Mouse (Mus musculus): Measurements from ENCODE around the gene Dyrk3. TPM values are rescaled to one million over a fixed set of nuclear protein-coding genes. Genes with fewer than 3 reads are reported as not detected.

The Dyrk3 gene
- polyA plus RNA-seq, 1 experiment from 2014 or later = 11.7 TPM

GRCm38 (mm10) chr1:131096132-131096695 lies 41.9 kb downstream of the Dyrk3 start:
- no peak for TF ChIP-seq CTCF (IDR thresholded peaks at IDR 0.05)
- in situ Hi-C loops (cut with MboI; ENCODE audit: low pct_unique_long_range_greater_than_20kb) = loop anchor here (5.0 kb wide), 1 partner anchor 34 kb away; no protein-coding TSS in a partner anchor
- POLR2A ChIA-PET = interaction anchor here (0.8 kb wide), 1 partner anchor 20 kb away, joined by 5 read pairs; no protein-coding TSS in a partner anchor
- ATAC-seq = no peak
- CTCF ChIA-PET = interaction anchor here (2.0 kb wide), 1 partner anchor 20 kb away, joined by 9 read pairs; no protein-coding TSS in a partner anchor
- no peak for DNase-seq (ENCODE audit: low read depth, low spot score)
- H3K27me3 ChIP-seq = no peaks in the 10 kb centered on the region

- POLR2A ChIA-PET = interaction anchor here (0.8 kb wide), 1 partner anchor 20 kb away, joined by 5 read pairs; no protein-coding TSS in a partner anchor
- in situ Hi-C loops (cut with MboI; ENCODE audit: low pct_unique_long_range_greater_than_20kb) = loop anchor here (5.0 kb wide), 1 partner anchor 33 kb away; no protein-coding TSS in a partner anchor
- no peak for DNase-seq (ENCODE audit: low read depth, low spot score)
- no peak for ATAC-seq
- H3K27me3 ChIP-seq = no peaks in the 10 kb centered on the region
- no peak for TF ChIP-seq CTCF (IDR thresholded peaks at IDR 0.05)
- CTCF ChIA-PET = interaction anchor here (2.0 kb wide), 1 partner anchor 21 kb away, joined by 9 read pairs; no protein-coding TSS in a partner anchor
These were observed 42.6 kb downstream of the Dyrk3 start for GRCm38 (mm10) chr1:131095574-131095973.

GRCm38 (mm10) chr1:131093889-131094288 lies 44.3 kb downstream of the Dyrk3 start:
- TF ChIP-seq CTCF (IDR thresholded peaks at IDR 0.05) = no peak
- in situ Hi-C loops (cut with MboI; ENCODE audit: low pct_unique_long_range_greater_than_20kb) = no loop called here
- CTCF ChIA-PET = interaction anchor here (1.1 to 1.5 kb wide), 2 partner anchors 15 to 26 kb away, joined by 3 to 4 read pairs; no protein-coding TSS in a partner anchor

GRCm38 (mm10) chr1:131092846-131093245 lies 45.3 kb downstream of the Dyrk3 start:
- no peak for TF ChIP-seq CTCF (IDR thresholded peaks at IDR 0.05)
- in situ Hi-C loops (cut with MboI; ENCODE audit: low pct_unique_long_range_greater_than_20kb) = no loop called here
- DNase-seq (ENCODE audit: low read depth, low spot score) = no peak
- POLR2A ChIA-PET = no interaction called here
- H3K27me3 ChIP-seq = no peaks in the 10 kb centered on the region
- ATAC-seq = no peak
- CTCF ChIA-PET = interaction anchor here (1.5 kb wide), 1 partner anchor 25 kb away, joined by 4 read pairs; no protein-coding TSS in a partner anchor

More at GRCm38 (mm10) chr1:131093889-131094288, 44.3 kb downstream of the Dyrk3 start:
- ATAC-seq (no peak), DNase-seq (ENCODE audit: low read depth, low spot score) (no peak)
- H3K27me3 ChIP-seq = no peaks in the 10 kb centered on the region
- POLR2A ChIA-PET = no interaction called here

GRCm38 (mm10) chr1:131092173-131092572 lies 46.0 kb downstream of the Dyrk3 start:
- ChIA-PET POLR2A (no interaction called here), CTCF (interaction anchor here (1.0 to 1.5 kb wide), 2 partner anchors 17 to 20 kb away, joined by 3 to 4 read pairs; no protein-coding TSS in a partner anchor)
- in situ Hi-C loops (cut with MboI; ENCODE audit: low pct_unique_long_range_greater_than_20kb) = no loop called here
- no peak for ATAC-seq
- no peak for DNase-seq (ENCODE audit: low read depth, low spot score)
- TF ChIP-seq CTCF (IDR thresholded peaks at IDR 0.05) = no peak
- H3K27me3 ChIP-seq = no peaks in the 10 kb centered on the region

GRCm38 (mm10) chr1:131091481-131091880 lies 46.7 kb downstream of the Dyrk3 start:
- in situ Hi-C loops (cut with MboI; ENCODE audit: low pct_unique_long_range_greater_than_20kb) = no loop called here
- ATAC-seq (no peak), DNase-seq (ENCODE audit: low read depth, low spot score) (no peak)
- ChIA-PET POLR2A (no interaction called here), CTCF (interaction anchor here (1.0 to 1.5 kb wide), 2 partner anchors 16 to 19 kb away, joined by 3 to 4 read pairs; no protein-coding TSS in a partner anchor)
- H3K27me3 ChIP-seq = no peaks in the 10 kb centered on the region
- TF ChIP-seq CTCF (IDR thresholded peaks at IDR 0.05) = no peak

- no peak for DNase-seq (ENCODE audit: low read depth, low spot score)
- ATAC-seq = no peak
- in situ Hi-C loops (cut with MboI; ENCODE audit: low pct_unique_long_range_greater_than_20kb) = no loop called here
- H3K27me3 ChIP-seq = no peaks in the 10 kb centered on the region
- POLR2A ChIA-PET = no interaction called here
- no peak for TF ChIP-seq CTCF (IDR thresholded peaks at IDR 0.05)
- CTCF ChIA-PET = interaction anchor here (0.6 to 1.5 kb wide), 4 partner anchors 18 to 35 kb away, joined by 3 to 4 read pairs (median 3); no protein-coding TSS in a partner anchor
These were observed 47.3 kb downstream of the Dyrk3 start for GRCm38 (mm10) chr1:131090877-131091276.

- CTCF ChIA-PET = interaction anchor here (0.7 to 1.7 kb wide), 4 partner anchors 18 to 30 kb away, joined by 3 to 4 read pairs (median 3); no protein-coding TSS in a partner anchor
These were observed 47.9 kb downstream of the Dyrk3 start for GRCm38 (mm10) chr1:131090261-131090660.

GRCm38 (mm10) chr1:131089525-131090127 lies 48.5 kb downstream of the Dyrk3 start:
- DNase-seq (ENCODE audit: low read depth, low spot score) (no peak), ATAC-seq (peak; percentile 79)
- ChIA-PET CTCF (interaction anchor here (1.0 to 1.7 kb wide), 3 partner anchors 17 to 26 kb away, joined by 3 to 4 read pairs (median 4); no protein-coding TSS in a partner anchor), POLR2A (interaction anchor here (1.1 kb wide), 1 partner anchor 27 kb away, joined by 3 read pairs; no protein-coding TSS in a partner anchor)
- no peaks in the 10 kb centered on the region for H3K27me3 ChIP-seq
- no peak for TF ChIP-seq CTCF (IDR thresholded peaks at IDR 0.05)
- in situ Hi-C loops (cut with MboI; ENCODE audit: low pct_unique_long_range_greater_than_20kb) = no loop called here

More at GRCm38 (mm10) chr1:131090261-131090660, 47.9 kb downstream of the Dyrk3 start:
- POLR2A ChIA-PET = interaction anchor here (1.1 kb wide), 1 partner anchor 27 kb away, joined by 3 read pairs; no protein-coding TSS in a partner anchor
- H3K27me3 ChIP-seq = no peaks in the 10 kb centered on the region
- no peak for TF ChIP-seq CTCF (IDR thresholded peaks at IDR 0.05)
- peak; percentile 57 for ATAC-seq
- in situ Hi-C loops (cut with MboI; ENCODE audit: low pct_unique_long_range_greater_than_20kb) = no loop called here
- no peak for DNase-seq (ENCODE audit: low read depth, low spot score)

- DNase-seq (ENCODE audit: low read depth, low spot score) (no peak), ATAC-seq (no peak)
- no peak for TF ChIP-seq CTCF (IDR thresholded peaks at IDR 0.05)
- in situ Hi-C loops (cut with MboI; ENCODE audit: low pct_unique_long_range_greater_than_20kb) = no loop called here
- H3K27me3 ChIP-seq = no peaks in the 10 kb centered on the region
- ChIA-PET CTCF (interaction anchor here (1.2 to 1.7 kb wide), 2 partner anchors 16 to 25 kb away, joined by 4 read pairs; no protein-coding TSS in a partner anchor), POLR2A (no interaction called here)
These were observed 49.6 kb downstream of the Dyrk3 start for GRCm38 (mm10) chr1:131088547-131088946.
